Mouse (Mus musculus) heart, embryonic 16.5 days (tissue): ENCODE measurements around the gene 6430550D23Rik. TPM values are rescaled to one million over a fixed set of nuclear protein-coding genes. Genes with fewer than 3 reads are reported as not detected.
A peak's percentile ranks its signal among the peaks of the same experiment; 100 is the strongest.

Experiments used
- ATAC-seq: fragments of 200-750 bp; cut with Nextera tagmentation; replicated peaks from 2 replicates; pipeline ENCODE4 v1.8.0; 2017; ENCODE audit warnings: moderate number of reproducible peaks; ENCODE audit not compliant: insufficient read depth, low FRiP score; ENCODE audit errors: extremely low read depth
- H3K27ac ChIP-seq: fragments of 300-500 bp; sonication (generic); 2 replicates; pipeline ENCODE4 v1.5.1; 2014; ENCODE audit warnings: mild to moderate bottlenecking, low read length, control low read depth, moderate library complexity
- H3K27me3 ChIP-seq: fragments of 300-500 bp; sonication (generic); 2 replicates; pipeline ENCODE4 v1.6.1; 2014; ENCODE audit warnings: low read length, mixed read lengths; ENCODE audit not compliant: control insufficient read depth, insufficient read depth
- H3K36me3 ChIP-seq: fragments of 300-500 bp; sonication (generic); 2 replicates; pipeline ENCODE4 v1.6.1; 2014; ENCODE audit not compliant: control insufficient read depth, insufficient read depth
- H3K4me1 ChIP-seq: fragments of 300-500 bp; sonication (generic); 2 replicates; pipeline ENCODE4 v1.6.1; 2014; ENCODE audit warnings: low read length, mixed read lengths; ENCODE audit not compliant: control insufficient read depth, insufficient read depth
- H3K4me2 ChIP-seq: fragments of 300-500 bp; sonication (generic); 2 replicates; pipeline ENCODE4 v1.6.1; 2014; ENCODE audit warnings: low read depth, mild to moderate bottlenecking, control low read depth, low read length
- H3K4me3 ChIP-seq: fragments of 300-500 bp; sonication (generic); 2 replicates; pipeline ENCODE4 v1.5.1; 2014; ENCODE audit warnings: mild to moderate bottlenecking, control low read depth, low read length
- H3K9ac ChIP-seq: fragments of 300-500 bp; sonication (generic); 2 replicates; pipeline ENCODE4 v1.6.1; 2014; ENCODE audit warnings: low read length, control low read depth
- H3K9me3 ChIP-seq: fragments of 300-500 bp; sonication (generic); replicated peaks from 2 replicates; pipeline ENCODE4 v1.6.1; 2016; ENCODE audit warnings: low read length; ENCODE audit not compliant: control insufficient read depth
- WGBS: fragments of 180-500 bp; shearing (Covaris S2); extraction: QIAGEN DNeasy Blood & Tissue Kit; methylation state at CpG from one replicate; pipeline ENCODE4 v1.1.7; 2014; 5-methylcytosine and 5-hydroxymethylcytosine counted together
- polyA plus RNA-seq: library from polyadenylated mRNA; unstranded; fragments of >200 nt; fragmentation: Nextera tagmentation; extraction: Ambion mirVana; gene quantifications from 2 replicates; pipeline ENCODE4 v1.2.1, GENCODE M21; 2015

The 6430550D23Rik gene
- 0.96 and 1.1 TPM in 2 replicates for polyA plus RNA-seq

DNA sequence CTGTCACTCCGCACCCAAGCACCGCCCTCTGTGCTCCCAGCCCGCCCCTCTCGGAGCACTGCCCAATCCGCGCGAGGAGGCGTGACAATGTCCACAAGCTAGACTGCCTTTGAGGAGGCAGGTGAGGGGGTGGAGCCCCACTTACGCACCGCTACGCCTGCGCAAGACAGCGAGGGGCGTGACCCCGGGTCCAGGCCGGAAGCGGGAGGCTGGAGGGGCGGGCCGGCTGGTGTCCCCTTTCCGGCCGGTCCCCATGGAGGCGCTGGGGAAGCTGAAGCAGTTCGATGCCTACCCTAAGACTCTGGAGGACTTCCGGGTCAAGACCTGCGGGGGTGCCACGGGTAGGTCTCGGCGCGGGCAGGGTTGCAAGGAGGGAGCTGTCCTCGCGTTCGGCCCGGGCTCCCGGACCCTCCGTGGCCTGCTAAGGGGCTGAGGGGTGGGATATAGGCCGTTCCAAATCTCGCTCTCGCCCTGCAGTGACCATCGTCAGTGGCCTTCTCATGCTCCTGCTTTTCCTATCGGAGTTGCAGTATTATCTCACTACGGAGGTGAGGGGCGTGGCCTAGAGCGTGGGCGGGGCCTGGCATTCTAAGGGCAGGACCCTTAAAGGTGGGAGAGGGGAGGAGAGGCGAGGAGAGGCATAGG is at the start of gene 6430550D23Rik, which contains the start of gene Ergic3:
TSS of gene 6430550D23Rik (minus strand) at position 90 of the 645 bp plus-strand sequence.
TSS of gene Ergic3 (plus strand) at position 158 of the 645 bp plus-strand sequence.
- under 1% methylated on average over 44 of the region's 45 CpGs for WGBS

DNA sequence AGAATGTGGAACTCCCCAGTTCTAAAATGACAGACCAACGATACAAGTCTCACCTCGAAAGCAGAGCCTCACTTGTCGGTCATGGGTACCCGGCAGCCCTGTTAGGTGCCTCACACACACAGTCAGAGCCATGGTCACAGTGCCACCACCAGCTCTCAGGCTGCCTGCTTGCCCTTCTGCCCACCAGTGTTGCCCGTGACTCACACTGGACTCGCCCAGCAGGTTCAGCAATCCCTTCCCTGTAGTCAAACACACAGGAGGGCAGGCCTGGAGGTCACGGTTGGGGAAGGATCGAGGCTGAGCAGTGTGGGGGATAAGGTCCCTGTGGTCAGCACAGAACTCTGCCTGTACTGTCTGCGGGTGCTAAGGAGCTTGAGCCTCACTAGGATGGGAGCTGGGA is 45.0 kb upstream of the 6430550D23Rik start, which contains the start of gene Fer1l4:
TSS of gene Fer1l4 (minus strand) at position 132 of the 400 bp plus-strand sequence.
- Histone ChIP-seq H3K4me3 (no peak within 1 kb of the TSS), H3K9me3 (no peaks in the 10 kb centered on the region), H3K27ac (no peak within 1 kb of the TSS), H3K9ac (no peak within 1 kb of the TSS), H3K4me2 (no peak within 1 kb of the TSS), H3K27me3 (peaks cover 9% of the 10 kb centered on the region), H3K4me1 (no peaks in the 10 kb centered on the region), H3K36me3 (no peaks in the 10 kb centered on the region)
- no peak for ATAC-seq
- WGBS, result 73% methylated on average over 9 of the region's 9 CpGs

More for the DNA sequence above, at the start of gene 6430550D23Rik, which contains the start of gene Ergic3:
- peaks cover 22% of the 10 kb centered on the region for H3K36me3 ChIP-seq
- peak within 1 kb of the TSS; percentile 94 for H3K4me3 ChIP-seq
- peaks cover 4% of the 10 kb centered on the region; the same call in 1 of the 2 replicates for H3K9me3 ChIP-seq
- peak within 1 kb of the TSS; percentile 91 for H3K9ac ChIP-seq
- peak; percentile 100 for ATAC-seq
- no peaks in the 10 kb centered on the region for H3K27me3 ChIP-seq
- peak within 1 kb of the TSS; percentile 89 for H3K4me2 ChIP-seq
- peaks cover 11% of the 10 kb centered on the region for H3K4me1 ChIP-seq
- H3K27ac ChIP-seq, result peak within 1 kb of the TSS; percentile 78

DNA sequence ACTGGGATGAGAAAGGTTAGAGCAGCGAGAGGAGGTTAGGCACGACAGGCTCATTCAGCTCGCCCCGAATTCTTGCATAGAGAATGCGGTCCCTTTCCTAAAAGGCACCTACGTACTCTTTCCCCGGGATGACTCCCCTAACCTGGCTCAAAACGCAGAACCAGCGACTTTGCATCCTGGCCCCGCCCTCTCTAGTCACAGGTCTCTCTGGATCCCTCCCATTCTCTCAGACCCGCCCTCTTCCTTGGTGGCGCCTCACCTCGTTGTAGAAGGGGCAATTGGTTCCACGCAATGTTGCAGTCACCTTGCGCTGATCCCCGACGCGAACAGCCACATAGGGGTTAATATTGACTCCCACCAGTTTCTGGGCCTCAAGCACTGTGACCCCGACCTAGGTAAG is 40.2 kb upstream of the 6430550D23Rik start:
- Histone ChIP-seq H3K36me3 (no peaks in the 10 kb centered on the region), H3K4me2 (no peak overlapping the region), H3K4me3 (no peak overlapping the region), H3K9ac (no peak overlapping the region), H3K4me1 (no peaks in the 10 kb centered on the region), H3K27ac (no peak overlapping the region), H3K27me3 (peaks cover 17% of the 10 kb centered on the region), H3K9me3 (no peaks in the 10 kb centered on the region)
- ATAC-seq, result no peak
- WGBS, result 8% methylated on average over 19 of the region's 19 CpGs

DNA sequence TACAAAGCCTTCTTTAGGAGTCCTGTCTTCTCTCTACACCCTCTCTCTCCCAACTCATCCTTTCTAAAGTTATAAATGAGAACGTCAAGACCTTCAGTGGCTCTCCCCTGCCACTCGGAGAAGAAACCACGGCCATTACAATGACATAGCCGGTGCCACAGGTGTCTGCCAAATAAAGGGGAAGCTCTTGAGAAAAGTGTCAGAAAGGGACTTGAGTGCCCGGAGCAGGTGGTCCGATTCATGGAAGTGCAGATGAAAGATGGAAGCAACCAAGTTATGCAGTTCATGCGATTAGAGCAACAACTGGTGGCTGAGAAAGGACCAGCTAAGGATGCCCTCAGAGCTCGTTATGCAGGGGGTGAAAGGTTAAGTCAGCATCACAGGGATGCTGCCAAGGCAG is 35.1 kb upstream of the 6430550D23Rik start:
- no peak overlapping the region for H3K27ac ChIP-seq
- no peak overlapping the region for H3K9ac ChIP-seq
- no peak overlapping the region for H3K4me2 ChIP-seq
- no peak for ATAC-seq
- H3K9me3 ChIP-seq, result no peaks in the 10 kb centered on the region
- no peak overlapping the region for H3K4me3 ChIP-seq
- no peaks in the 10 kb centered on the region for H3K36me3 ChIP-seq
- 76% methylated on average over 8 of the region's 8 CpGs for WGBS
- no peaks in the 10 kb centered on the region for H3K4me1 ChIP-seq
- peaks cover 8% of the 10 kb centered on the region for H3K27me3 ChIP-seq

DNA sequence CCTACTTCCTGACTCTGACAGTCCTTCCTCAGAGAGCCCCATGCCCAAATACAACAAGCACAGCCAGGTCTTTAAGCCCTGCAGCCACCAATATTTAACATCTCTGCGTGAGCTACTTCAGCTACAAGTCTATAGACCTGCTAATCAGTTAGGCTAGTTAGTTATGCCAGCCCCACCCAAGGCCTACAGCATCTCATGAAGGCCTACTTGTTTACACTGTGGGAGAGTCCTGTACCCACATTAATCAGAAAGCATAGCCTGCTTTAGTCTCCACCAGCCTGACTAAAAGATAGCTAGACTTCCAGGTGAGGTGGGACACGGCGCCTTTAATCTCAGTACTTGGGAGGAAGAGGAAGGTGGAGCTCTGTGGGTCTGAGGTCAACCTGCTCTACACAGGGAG is 31.6 kb upstream of the 6430550D23Rik start:
- H3K9me3 ChIP-seq, result no peaks in the 10 kb centered on the region
- no peaks in the 10 kb centered on the region for H3K27me3 ChIP-seq
- no peaks in the 10 kb centered on the region for H3K36me3 ChIP-seq
- H3K4me2 ChIP-seq, result no peak overlapping the region
- H3K9ac ChIP-seq, result no peak overlapping the region
- no peak overlapping the region for H3K4me3 ChIP-seq
- ATAC-seq, result no peak
- H3K4me1 ChIP-seq, result no peaks in the 10 kb centered on the region
- H3K27ac ChIP-seq, result no peak overlapping the region
- WGBS, result 84% methylated on average over 3 of the region's 3 CpGs

DNA sequence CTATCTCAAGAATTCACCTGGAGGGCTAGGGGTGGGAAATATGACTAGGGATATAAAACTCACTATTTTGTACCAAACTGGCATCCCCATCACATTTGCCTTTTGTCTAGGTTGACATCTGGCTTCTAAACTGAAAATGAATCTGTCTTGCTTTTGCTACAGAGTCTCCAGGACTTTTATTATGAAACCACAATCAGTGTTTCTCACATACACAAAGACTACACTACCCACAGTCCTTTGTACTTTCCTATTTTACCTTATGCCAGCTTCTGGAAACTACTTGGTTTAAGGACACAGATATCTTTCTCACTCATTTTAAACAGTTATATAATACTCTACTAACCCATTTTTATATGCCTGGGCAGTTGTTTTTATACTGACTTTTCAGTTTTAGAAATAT is 17.7 kb upstream of the 6430550D23Rik start:
- no peak overlapping the region for H3K4me3 ChIP-seq
- no peak overlapping the region for H3K9ac ChIP-seq
- ATAC-seq, result no peak
- H3K36me3 ChIP-seq, result no peaks in the 10 kb centered on the region
- no peak overlapping the region for H3K4me2 ChIP-seq
- H3K27me3 ChIP-seq, result no peaks in the 10 kb centered on the region
- H3K4me1 ChIP-seq, result no peaks in the 10 kb centered on the region
- H3K27ac ChIP-seq, result no peak overlapping the region
- no peaks in the 10 kb centered on the region for H3K9me3 ChIP-seq

DNA sequence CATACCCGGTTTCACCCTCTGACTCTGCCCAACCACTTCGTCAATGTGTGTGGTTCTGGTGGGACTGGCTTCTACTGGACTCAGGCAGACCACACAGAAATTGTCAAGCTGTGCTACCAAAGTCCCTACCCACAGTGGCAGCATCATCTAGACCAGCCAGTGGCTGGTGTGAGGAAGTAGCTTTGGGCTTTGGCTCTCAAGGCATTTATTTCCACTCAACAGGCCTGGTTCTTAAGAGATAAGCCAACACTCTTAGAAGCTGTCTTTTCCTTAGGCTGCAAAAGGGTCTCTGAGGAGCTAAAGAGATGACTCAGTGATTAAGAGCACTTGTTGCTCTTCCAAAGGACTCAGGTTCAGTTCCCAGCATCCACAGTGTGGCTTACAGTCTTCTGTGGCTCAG is 14.0 kb upstream of the 6430550D23Rik start:
- Histone ChIP-seq H3K4me1 (no peaks in the 10 kb centered on the region), H3K36me3 (peaks cover 15% of the 10 kb centered on the region), H3K4me2 (no peak overlapping the region), H3K4me3 (no peak overlapping the region), H3K27me3 (no peaks in the 10 kb centered on the region), H3K9me3 (no peaks in the 10 kb centered on the region), H3K9ac (no peak overlapping the region), H3K27ac (no peak overlapping the region)
- no peak for ATAC-seq
- 80% methylated on average over 2 of the region's 2 CpGs for WGBS

- H3K27ac ChIP-seq, result no peak overlapping the region
- no peaks in the 10 kb centered on the region for H3K4me1 ChIP-seq
- H3K36me3 ChIP-seq, result peaks cover 20% of the 10 kb centered on the region
- ATAC-seq, result no peak
- H3K9me3 ChIP-seq, result no peaks in the 10 kb centered on the region
- H3K4me3 ChIP-seq, result no peak overlapping the region
- no peaks in the 10 kb centered on the region for H3K27me3 ChIP-seq
- no peak overlapping the region for H3K4me2 ChIP-seq
- 62% methylated on average over 8 of the region's 8 CpGs for WGBS
- H3K9ac ChIP-seq, result no peak overlapping the region
These were observed 13.4 kb upstream of the 6430550D23Rik start for GRCm38 (mm10) chr2:156021219-156021618.

DNA sequence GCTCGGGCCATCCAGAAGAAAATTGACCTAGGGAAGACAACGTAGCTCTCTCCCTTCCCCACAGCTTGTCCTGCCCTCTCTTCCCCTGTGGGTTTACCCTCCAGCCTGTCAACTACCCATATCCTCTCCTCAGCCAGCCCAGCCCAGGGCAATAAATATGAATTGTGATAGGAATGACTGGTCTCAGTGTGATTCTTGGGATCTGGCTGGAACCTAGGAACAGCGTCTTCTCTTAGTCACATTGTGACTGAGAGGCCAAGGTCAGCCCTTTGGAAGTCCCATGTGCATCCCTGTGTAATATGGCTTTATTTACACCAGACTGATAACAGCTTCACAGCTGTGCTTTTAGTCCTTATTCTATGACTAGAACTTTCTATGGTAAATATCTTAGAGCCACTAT is 10.3 kb upstream of the 6430550D23Rik start:
- H3K36me3 ChIP-seq, result peaks cover 40% of the 10 kb centered on the region
- no peaks in the 10 kb centered on the region for H3K9me3 ChIP-seq
- H3K4me3 ChIP-seq, result no peak overlapping the region
- H3K4me1 ChIP-seq, result no peaks in the 10 kb centered on the region
- H3K27me3 ChIP-seq, result no peaks in the 10 kb centered on the region
- H3K9ac ChIP-seq, result no peak overlapping the region
- WGBS, result 87% methylated on average over 3 of the region's 3 CpGs
- H3K27ac ChIP-seq, result no peak overlapping the region
- no peak overlapping the region for H3K4me2 ChIP-seq
- no peak for ATAC-seq
